Mouse (Mus musculus) urinary bladder, adult 18-20 months (tissue): ENCODE measurements around the gene Utrn.

Source experiments
- DNase-seq, 2 experiments: peaks; one replicate each; pipeline ENCODE4 v3.0.0; 2022; ENCODE audit warnings: low spot score in 2 of 2, mixed read lengths in 2 of 2

The Utrn gene

GRCm38 (mm10) chr10:12869029-12869671 lies at the start of gene Utrn:
Utrn (minus strand) TSS chr10:12869365.
- peak; percentile 85 to 90 for DNase-seq

DNA sequence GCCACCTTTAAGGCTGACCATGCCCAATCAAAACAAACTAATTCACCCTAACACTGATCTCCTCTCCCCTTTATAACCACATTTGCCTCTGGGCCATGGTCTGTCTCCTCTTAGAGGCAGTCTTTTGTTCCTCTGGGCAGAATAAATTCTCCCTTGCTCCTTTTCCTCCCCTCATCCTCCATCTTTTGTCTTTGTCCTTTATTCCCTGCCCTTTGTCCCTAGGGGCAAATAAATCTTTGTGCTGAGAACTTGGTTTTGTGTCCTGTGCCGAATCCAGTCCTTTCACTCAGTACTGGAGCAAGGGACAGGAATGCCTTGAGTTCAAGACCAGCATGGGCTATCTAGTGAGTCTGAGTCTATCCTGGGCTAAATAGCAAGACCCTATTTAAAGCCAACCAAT lies 48.5 kb upstream of the Utrn start:
- no peak for DNase-seq

DNA sequence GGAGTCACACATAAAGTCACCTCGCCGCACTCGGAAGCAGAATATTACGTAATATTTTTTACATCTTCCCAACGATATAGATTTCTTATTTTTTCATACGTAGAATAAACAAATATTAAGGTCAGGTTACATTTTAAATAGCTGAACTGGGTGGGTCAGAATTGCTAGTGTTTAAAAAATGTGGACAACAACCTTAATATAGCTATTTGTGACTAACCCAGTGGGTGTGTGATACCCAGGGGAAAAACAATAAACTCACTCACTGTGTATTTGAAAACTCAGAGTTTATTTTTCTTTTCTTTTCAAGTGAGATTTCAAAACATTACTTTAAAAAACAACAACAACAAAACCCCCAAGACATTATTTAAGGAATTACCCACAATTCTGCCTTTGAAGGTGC lies 47.2 kb upstream of the Utrn start:
- no peak for DNase-seq

- no peak for DNase-seq
Observed at GRCm38 (mm10) chr10:12915826-12916225, 46.7 kb upstream of the Utrn start.

DNA sequence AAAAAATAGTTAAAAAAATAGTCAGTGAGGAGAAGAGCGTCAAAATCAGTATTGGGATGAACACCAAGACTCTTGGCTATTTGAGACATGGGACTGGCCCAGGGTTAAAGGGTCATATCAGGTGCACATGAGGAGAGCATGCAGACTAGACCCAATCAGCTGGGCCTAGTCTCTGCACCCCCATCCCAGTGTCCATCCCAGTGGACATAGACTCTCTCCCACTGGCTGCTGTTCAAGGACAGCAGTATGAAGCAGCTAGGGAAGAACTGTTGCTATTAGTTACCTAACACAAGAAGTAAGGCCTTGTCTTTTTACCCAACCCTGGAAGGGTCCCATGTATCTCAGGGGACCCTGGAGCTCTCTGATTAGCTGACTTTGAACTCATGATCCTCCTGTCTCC lies 45.0 kb upstream of the Utrn start:
- DNase-seq, result no peak

DNA sequence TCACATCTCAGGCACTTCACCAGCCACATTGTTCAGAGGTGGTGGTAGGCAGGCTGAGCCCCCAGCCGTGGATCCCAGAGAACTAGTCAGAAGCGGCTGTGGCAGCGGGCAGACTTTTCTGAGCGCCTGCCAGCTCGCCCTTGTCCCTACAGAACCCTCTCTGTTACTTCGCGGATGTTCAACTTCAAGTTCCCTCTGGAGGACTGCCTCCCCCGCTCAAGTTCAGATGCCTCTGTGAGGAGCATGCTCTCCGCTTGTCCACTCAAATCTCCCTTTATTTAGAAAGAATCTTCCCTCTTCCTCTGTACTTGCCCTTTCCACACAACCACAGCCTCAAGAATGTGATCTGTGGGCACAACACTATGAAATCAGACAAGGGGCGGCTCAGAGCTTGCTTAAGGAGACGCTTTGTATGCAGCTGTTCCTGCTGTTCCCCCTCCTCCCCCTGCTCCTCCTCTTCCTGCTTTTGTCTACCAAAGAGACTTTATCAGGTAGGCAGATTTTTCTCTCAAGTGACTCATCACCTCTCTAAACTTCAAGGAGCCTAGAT lies 42.9 kb upstream of the Utrn start:
- peak in 1 of 2 experiments; percentile 29 for DNase-seq

- no peak for DNase-seq
Observed at GRCm38 (mm10) chr10:12911451-12911850, 42.3 kb upstream of the Utrn start.

DNA sequence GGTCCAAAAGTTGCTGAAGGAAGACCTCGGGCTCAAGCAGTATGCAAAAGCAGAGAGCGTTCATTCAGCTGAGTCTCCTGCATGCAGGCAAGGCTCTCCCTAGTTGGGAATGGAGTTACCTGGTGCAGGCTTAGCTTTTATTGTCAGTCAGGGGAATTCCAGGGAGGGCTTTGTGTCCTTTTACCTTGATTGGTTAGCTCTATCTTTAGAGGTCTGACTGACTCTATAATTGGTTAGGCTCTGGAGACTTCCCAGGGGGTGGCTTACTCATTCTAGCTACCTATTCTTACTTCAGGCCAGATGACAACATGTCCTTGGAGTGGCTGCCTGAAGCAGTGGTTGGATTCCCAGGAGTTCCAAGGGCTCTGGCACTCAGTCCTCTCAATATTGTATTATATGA lies 40.7 kb upstream of the Utrn start:
- no peak for DNase-seq

- no peak for DNase-seq
Observed at GRCm38 (mm10) chr10:12909179-12909578, 40.0 kb upstream of the Utrn start.

DNA sequence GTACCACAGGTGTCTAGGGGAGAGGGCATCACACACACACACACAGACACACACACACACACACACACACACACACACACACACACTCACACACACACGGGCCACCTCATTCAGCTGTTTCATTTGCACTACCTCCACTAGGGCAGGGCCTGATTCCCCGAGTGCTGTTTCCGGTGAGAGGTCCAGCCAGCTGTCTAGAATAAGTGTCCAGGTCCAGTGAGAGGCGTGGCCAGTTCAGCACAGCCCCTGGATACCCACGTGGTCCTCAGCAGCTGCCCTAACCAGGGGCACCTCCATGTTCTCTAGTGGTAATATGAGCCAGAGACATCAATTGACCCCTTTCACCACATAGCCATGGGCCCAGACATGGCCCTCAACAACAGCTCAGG lies 35.0 kb upstream of the Utrn start:
- no peak for DNase-seq

GRCm38 (mm10) chr10:12903440-12904139 lies 34.4 kb upstream of the Utrn start:
- DNase-seq, result no peak

- DNase-seq, result no peak
Observed at GRCm38 (mm10) chr10:12899901-12900300, 30.7 kb upstream of the Utrn start.

GRCm38 (mm10) chr10:12893339-12893738 lies 24.2 kb upstream of the Utrn start:
- DNase-seq, result peak in 1 of 2 experiments; percentile 27

DNA sequence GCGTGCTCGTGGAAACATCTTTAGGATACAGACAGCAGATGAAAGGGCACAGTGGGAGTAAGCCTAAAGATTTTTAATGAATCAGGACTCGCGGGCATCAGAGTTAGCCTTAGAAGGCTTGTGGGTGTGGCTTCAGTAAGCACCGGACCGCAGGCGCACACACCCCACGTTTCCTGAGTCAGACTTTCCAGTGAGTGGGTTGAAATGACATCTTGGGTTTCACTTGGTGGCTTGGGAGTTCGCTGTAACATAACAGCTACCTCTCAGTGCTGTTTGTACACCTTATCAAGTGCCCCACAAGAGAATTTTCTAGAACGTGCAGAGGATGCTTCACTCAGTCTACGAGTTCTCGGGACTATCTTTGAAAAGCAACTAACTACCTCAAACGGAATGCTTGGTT lies 19.2 kb upstream of the Utrn start:
- no peak for DNase-seq

- no peak for DNase-seq
Observed at GRCm38 (mm10) chr10:12887792-12888191, 18.6 kb upstream of the Utrn start.

- no peak for DNase-seq
Observed at GRCm38 (mm10) chr10:12884308-12884948, 15.3 kb upstream of the Utrn start.

DNA sequence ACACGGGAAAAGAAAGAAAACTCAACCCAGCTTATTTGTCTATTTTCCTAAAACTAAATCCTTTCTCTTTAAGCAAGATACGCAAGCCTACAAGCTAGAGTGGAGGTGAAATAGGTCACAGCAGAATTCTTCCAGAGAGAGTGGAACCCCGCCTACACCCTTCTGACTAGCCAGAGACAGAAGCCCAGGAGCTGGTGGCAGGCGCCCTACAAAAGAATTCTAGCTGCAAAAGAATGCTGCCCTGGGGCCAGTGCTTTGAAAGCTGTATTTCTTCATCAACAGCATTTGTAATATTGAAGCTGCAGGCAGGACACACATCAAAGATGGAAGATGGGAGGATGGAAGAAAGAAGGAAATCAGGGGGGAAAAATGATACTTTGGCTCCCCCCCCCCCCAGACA lies 12.7 kb upstream of the Utrn start:
- DNase-seq, result no peak

DNA sequence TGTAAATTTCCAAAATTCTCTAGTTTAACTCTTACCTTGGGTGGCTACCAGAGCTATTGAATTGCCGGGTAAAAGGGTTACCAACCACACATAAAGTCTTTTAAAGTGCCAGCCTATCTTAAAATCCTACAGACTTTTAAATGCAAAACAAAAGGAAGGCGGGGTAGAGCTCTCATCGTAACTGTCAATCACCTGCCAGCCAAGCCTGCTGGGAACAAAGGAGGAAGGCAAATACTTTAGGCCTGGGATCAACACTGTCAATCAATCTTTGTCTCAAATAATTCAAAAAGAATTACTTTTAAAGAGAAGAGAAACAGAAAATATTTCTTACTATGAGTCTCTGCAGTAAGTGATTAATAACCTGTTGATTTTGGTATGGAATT lies 10.1 kb upstream of the Utrn start:
- no peak for DNase-seq

DNA sequence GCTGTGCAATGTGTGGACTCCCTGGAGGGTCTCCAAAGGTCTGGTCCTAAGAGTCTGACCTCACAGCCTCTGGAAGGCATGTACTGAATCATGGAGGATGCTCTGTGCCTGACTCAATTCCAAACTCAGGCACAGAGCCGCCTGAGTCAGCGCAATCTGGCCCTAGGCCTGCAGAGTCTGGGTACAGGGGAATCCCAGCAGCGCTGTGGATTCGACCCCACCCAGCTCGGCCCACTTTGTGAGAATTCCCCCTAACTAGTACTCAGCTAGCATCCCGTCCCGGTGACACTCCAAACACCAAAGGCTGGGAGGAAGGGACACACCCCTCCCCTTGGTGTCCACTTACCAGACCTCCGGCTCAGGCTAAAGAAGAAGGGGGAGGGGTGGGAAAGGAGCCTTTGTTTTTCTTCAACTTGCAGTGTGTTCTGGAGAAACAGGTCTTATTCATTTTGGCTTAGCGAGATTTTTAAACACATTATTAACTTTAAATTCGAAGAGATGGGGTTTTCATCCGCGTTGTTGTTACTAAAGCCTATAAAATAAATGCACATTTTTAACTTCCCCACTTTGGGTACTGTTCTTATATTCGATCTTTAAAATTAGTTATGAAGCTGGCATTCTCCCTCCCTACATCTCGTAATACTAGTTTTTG lies 9.6 kb upstream of the Utrn start:
- peak in 1 of 2 experiments; percentile 56 for DNase-seq

DNA sequence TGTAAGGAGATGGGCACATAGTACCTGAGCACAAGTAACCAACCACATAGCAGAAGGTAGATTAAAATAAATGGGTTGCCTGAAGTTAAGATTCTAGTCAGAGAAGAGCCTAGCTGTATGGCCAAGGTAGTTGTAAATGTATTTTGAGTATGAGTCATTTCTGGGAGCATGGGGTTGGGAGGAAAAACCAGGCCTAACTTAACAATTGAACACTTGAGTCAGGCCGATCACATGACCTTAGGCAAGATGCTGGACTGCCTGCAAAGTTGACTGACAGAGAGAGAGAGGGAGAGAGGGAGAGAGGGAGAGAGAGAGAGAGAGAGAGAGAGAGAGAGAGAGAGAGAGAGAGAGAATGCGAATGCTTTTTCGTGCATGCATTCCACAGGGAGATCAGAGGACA lies 7.3 kb upstream of the Utrn start:
- no peak for DNase-seq

- no peak for DNase-seq
Observed at GRCm38 (mm10) chr10:12875410-12875809, 6.2 kb upstream of the Utrn start.

- no peak for DNase-seq
Observed at GRCm38 (mm10) chr10:12874577-12875277, 5.6 kb upstream of the Utrn start.
